ENCODE assay signal across 9 mouse cellular contexts in genomic region chr8:34622177-34623114, GRCm38 (mm10).
DNase-seq lines count a peak whose midpoint lies in the region; ATAC-seq and TF ChIP-seq lines count a peak whose summit lies in the region.
"Had no signal": no experiment of that assay in that cellular context is flagged by ENCODE, and none has a peak within 500 bp of the region (broad histone marks: within the 10 kb centered on the region; RNA-seq: fewer than 3 reads in every experiment).

No protein-coding gene starts in this region.

- H3K27ac ChIP-seq in hindbrain, embryonic 10.5 days: no peak overlapping the region
- no peak overlapping the region for H3K27ac ChIP-seq in kidney, embryonic 15.5 days
- H3K27ac ChIP-seq in left cerebral cortex, adult 2 months: no peak overlapping the region

- no peaks in the 10 kb centered on the region for H3K79me3 ChIP-seq in C2C12 (ENCODE audit: low read depth)

- no peak overlapping the region for H3K9ac ChIP-seq in kidney, embryonic 15.5 days
- H3K9ac ChIP-seq: lung, embryonic 14.5 days had no signal

- H3K79me2 ChIP-seq in C2C12 (ENCODE audit: control insufficient read depth, insufficient read depth): no peaks in the 10 kb centered on the region

- H3K36me3 ChIP-seq in C2C12 (ENCODE audit: control insufficient read depth, insufficient read depth): no peaks in the 10 kb centered on the region
- H3K36me3 ChIP-seq in hindbrain, embryonic 10.5 days: no peaks in the 10 kb centered on the region
- no peaks in the 10 kb centered on the region for H3K36me3 ChIP-seq in kidney, embryonic 15.5 days

- 88% methylated on average over 25 of the region's 25 CpGs for WGBS in hindbrain, embryonic 10.5 days
- 73% methylated on average over 25 of the region's 25 CpGs for WGBS in kidney, embryonic 15.5 days

- peak; percentile 66 for DNase-seq in ES-CJ7 (ENCODE audit: low read depth, low spot score)
- DNase-seq in fibroblast of lung, adult 2 months (ENCODE audit: low read depth): peak; percentile 40
- peak; percentile 63 for DNase-seq in naive thymus-derived CD4-positive, alpha-beta T cell, adult 2 months (ENCODE audit: low read depth)
- DNase-seq in hindbrain, embryonic 10.5 days (ENCODE audit: low spot score): no peak
- no peak for DNase-seq in left cerebral cortex, adult 2 months (ENCODE audit: extremely low spot score in 1 of 2, low spot score in 2 of 2)
- DNase-seq: cerebellum, postnatal 36 days; lung, embryonic 14.5 days had no signal

- H3K4me3 ChIP-seq in C2C12 (ENCODE audit: insufficient read depth, poor library complexity, severe bottlenecking): no peak overlapping the region
- no peak overlapping the region for H3K4me3 ChIP-seq in hindbrain, embryonic 10.5 days
- no peak overlapping the region for H3K4me3 ChIP-seq in kidney, embryonic 15.5 days (replicated peaks)
- no peak overlapping the region for H3K4me3 ChIP-seq in left cerebral cortex, adult 2 months

- peak overlapping the region; percentile 25 for H3ac ChIP-seq in C2C12 (ENCODE audit: control insufficient read depth, insufficient read length, low read depth)

- no peak for ATAC-seq in kidney, embryonic 15.5 days (replicated peaks; ENCODE audit: low FRiP score)

- H3K27me3 ChIP-seq in C2C12 (ENCODE audit: control insufficient read depth, insufficient read depth, insufficient read length): no peaks in the 10 kb centered on the region
- no peaks in the 10 kb centered on the region for H3K27me3 ChIP-seq in hindbrain, embryonic 10.5 days (ENCODE audit: insufficient read depth, poor library complexity, severe bottlenecking)
- no peaks in the 10 kb centered on the region for H3K27me3 ChIP-seq in kidney, embryonic 15.5 days

- H3K4me2 ChIP-seq in kidney, embryonic 15.5 days: no peak overlapping the region
- H3K4me2 ChIP-seq: lung, embryonic 14.5 days had no signal

- H3K4me1 ChIP-seq in hindbrain, embryonic 10.5 days (replicated peaks): no peaks in the 10 kb centered on the region; the same call in 1 of the 2 replicates
- H3K4me1 ChIP-seq in kidney, embryonic 15.5 days: 0 out of 2 replicates have a peak, but pooled peaks cover 2% of the 10 kb centered on the region

- H3K9me3 ChIP-seq in hindbrain, embryonic 10.5 days: no peaks in the 10 kb centered on the region
- H3K9me3 ChIP-seq in kidney, embryonic 15.5 days (replicated peaks): no peaks in the 10 kb centered on the region

- no peak for TF ChIP-seq CTCF in C2C12 (IDR thresholded peaks at IDR 0.05; ENCODE audit: control insufficient read depth, insufficient read depth, insufficient read length)
- TF ChIP-seq CTCF in left cerebral cortex, adult 2 months (IDR thresholded peaks at IDR 0.05): no peak

- intact Hi-C loops in left cerebral cortex, adult 2 months (cut with DNase I): loop anchor here (5.0 kb wide), 1 partner anchor 125 kb away; no protein-coding TSS in a partner anchor

TF ChIP-seq in C2C12, 6 proteins besides CTCF, POLR2A, EP300 and RAD21:
- peak; percentile 44 for TF ChIP-seq MAX (IDR thresholded peaks at IDR 0.05)
- no peak for TF ChIP-seq MYOG (IDR thresholded peaks at IDR 0.05; ENCODE audit: control insufficient read depth, extremely low read depth, insufficient read length)
- peak; percentile 98 for TF ChIP-seq USF1 (IDR thresholded peaks at IDR 0.05; ENCODE audit: low read depth)
- TF ChIP-seq FOSL1 (IDR thresholded peaks at IDR 0.05; ENCODE audit: insufficient read depth, low read length, poor library complexity, severe bottlenecking): peak; percentile 66
- TF ChIP-seq MYOD1 (IDR thresholded peaks at IDR 0.05; ENCODE audit: control insufficient read depth, insufficient read length, low read depth): no peak
- TF ChIP-seq CEBPB (IDR thresholded peaks at IDR 0.05; ENCODE audit: low read depth): peak; percentile 77

Comparison
In these comparisons a context has a peak if more than half of its experiments do, and no peak if none do; other contexts are left out.
1. DNase-seq: peak in ES-CJ7 (single experiment), fibroblast of lung, adult 2 months (single experiment) and naive thymus-derived CD4-positive, alpha-beta T cell, adult 2 months (single experiment); none in hindbrain, embryonic 10.5 days (single experiment) and left cerebral cortex, adult 2 months (0 of 2).